Mouse (Mus musculus): ENCODE data around the gene Apba2. TPM values are rescaled to one million over a fixed set of nuclear protein-coding genes. Genes with fewer than 3 reads are reported as not detected.

Gene Apba2
- polyA plus RNA-seq, 1 experiment from 2014 or later, result 173 TPM

DNA sequence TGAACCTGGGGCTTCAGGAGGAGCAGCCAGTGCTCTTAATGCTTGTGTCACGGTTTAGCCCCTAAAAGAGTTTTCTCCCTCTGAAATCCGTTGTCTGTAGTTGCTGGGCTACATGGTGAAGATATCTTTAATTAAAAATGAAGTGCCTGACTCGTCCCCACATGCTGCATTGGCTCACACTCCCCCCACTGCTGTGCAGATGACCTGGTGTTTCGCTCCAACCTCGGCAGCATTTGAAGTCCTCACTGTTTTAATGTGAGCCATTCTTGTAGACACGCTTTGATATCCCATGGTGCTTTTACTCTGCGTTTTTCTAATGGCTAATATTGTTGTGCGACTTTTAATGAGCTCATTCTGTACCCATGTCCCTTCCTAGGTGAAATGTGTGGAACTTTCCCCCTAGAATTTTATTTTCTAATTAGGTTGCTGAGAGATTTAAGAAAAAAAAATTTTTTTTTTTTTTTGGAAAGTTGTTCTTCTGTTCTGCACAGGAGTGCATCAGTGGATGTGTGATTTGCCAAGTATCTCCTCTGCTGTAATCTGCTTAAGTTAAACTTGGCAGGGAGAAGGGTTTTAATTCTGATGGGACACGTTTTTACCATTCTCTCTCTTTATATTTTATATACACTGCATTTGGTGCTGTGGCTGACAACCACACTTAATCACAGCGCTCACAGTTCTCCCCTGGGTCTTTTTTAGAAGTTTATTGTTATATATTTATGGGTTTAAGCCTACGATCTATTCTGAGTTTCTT, 87.3 kb downstream of the Apba2 start:
- ATAC-seq, result peak; percentile 46
- Histone ChIP-seq H3K4me2 (ENCODE audit: low read length) (no peak overlapping the region), H3K9me3 (ENCODE audit: control insufficient read depth, low read length) (no peaks in the 10 kb centered on the region), H3K9ac (ENCODE audit: low read depth, low read length) (no peak overlapping the region), H3K4me3 (ENCODE audit: low read length) (no peak overlapping the region), H3K4me1 (ENCODE audit: control insufficient read depth, insufficient read depth, low read depth, low read length) (no peaks in the 10 kb centered on the region), H3K36me3 (ENCODE audit: control insufficient read depth, insufficient read depth, low read length) (no peaks in the 10 kb centered on the region), H3K27me3 (replicated peaks; ENCODE audit: control insufficient read depth, insufficient read depth, low read length) (no peaks in the 10 kb centered on the region), H3K27ac (ENCODE audit: low read depth, low read length) (no peak overlapping the region)
- 37% methylated on average over 11 of the region's 11 CpGs for WGBS

DNA sequence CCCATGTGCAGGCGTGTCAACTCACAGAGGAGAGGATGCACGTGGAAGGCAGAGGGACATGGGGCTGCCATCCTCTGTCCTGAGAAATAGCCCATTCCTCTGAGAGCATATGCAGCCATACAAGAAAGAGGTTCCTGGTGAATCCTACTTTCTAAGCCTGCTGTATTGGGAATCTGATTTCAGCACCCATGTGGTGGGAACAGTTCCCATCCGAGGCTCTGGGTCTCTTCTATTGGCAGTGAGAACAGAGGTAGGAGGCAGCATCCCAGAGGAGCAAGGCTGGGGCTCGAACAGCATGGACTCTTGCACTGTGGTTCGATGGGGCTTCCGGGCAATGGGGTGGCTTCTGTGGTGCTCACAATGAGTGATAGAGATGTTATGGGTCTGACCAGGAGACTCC, 93.8 kb downstream of the Apba2 start:
- Histone ChIP-seq H3K27me3 (replicated peaks; ENCODE audit: control insufficient read depth, insufficient read depth, low read length) (no peaks in the 10 kb centered on the region), H3K4me3 (ENCODE audit: low read length) (no peak overlapping the region), H3K9me3 (ENCODE audit: control insufficient read depth, low read length) (no peaks in the 10 kb centered on the region), H3K27ac (ENCODE audit: low read depth, low read length) (no peak overlapping the region), H3K36me3 (ENCODE audit: control insufficient read depth, insufficient read depth, low read length) (no peaks in the 10 kb centered on the region), H3K4me1 (ENCODE audit: control insufficient read depth, insufficient read depth, low read depth, low read length) (no peaks in the 10 kb centered on the region), H3K4me2 (ENCODE audit: low read length) (no peak overlapping the region), H3K9ac (ENCODE audit: low read depth, low read length) (no peak overlapping the region)
- 77% methylated on average over 6 of the region's 6 CpGs for WGBS
- no peak for ATAC-seq

DNA sequence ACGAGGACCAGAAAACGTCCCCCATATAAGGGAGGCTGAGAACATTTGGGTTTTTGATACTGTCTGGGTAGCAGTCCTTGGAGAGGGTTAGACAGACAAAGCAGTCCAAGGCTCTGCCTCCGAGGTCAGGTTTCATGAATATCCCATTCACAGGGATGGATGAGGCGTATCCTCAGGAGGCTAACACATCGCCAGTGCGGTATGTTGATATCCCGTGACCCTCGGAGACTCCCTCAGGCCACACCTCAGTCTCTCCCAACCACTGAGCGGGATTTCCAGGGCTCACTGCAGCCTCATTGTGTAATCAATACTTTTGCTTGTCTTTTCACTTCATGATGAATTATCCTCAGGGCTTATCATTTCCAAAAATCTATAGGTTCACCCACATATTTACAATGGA, 95.1 kb downstream of the Apba2 start:
- Histone ChIP-seq H3K9ac (ENCODE audit: low read depth, low read length) (no peak overlapping the region), H3K27me3 (replicated peaks; ENCODE audit: control insufficient read depth, insufficient read depth, low read length) (no peaks in the 10 kb centered on the region), H3K4me1 (ENCODE audit: control insufficient read depth, insufficient read depth, low read depth, low read length) (no peaks in the 10 kb centered on the region), H3K4me2 (ENCODE audit: low read length) (no peak overlapping the region), H3K4me3 (ENCODE audit: low read length) (no peak overlapping the region), H3K9me3 (ENCODE audit: control insufficient read depth, low read length) (no peaks in the 10 kb centered on the region), H3K27ac (ENCODE audit: low read depth, low read length) (no peak overlapping the region), H3K36me3 (ENCODE audit: control insufficient read depth, insufficient read depth, low read length) (no peaks in the 10 kb centered on the region)
- no peak for ATAC-seq
- WGBS, result 67% methylated on average over 9 of the region's 9 CpGs

DNA sequence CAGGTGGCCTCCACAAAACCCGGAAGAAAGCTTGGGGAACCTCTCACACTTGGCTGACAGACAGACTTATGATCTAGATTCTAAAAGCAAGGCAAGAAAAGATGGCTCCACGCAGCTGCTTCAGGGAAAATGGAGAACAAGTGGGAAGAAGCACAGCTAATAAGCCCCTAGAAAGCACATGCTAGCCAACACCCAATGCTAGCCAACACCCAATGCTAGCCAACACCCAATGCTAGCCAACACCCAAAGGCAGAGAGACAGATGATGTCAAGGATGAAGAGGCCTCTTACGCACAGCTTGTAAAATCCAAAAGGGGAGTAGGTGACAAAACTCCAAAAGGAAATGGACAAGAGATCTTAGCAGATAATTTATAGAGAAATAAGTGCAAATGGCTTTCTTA, 108.4 kb downstream of the Apba2 start:
- no peak overlapping the region for H3K9ac ChIP-seq (ENCODE audit: low read depth, low read length)
- 90% methylated on average over 3 of the region's 3 CpGs for WGBS
- no peaks in the 10 kb centered on the region; the same call in 1 of the 2 replicates for H3K9me3 ChIP-seq (ENCODE audit: control insufficient read depth, low read length)
- H3K4me2 ChIP-seq (ENCODE audit: low read length), result no peak overlapping the region
- H3K27ac ChIP-seq (ENCODE audit: low read depth, low read length), result no peak overlapping the region
- ATAC-seq, result no peak
- H3K36me3 ChIP-seq (ENCODE audit: control insufficient read depth, insufficient read depth, low read length), result no peaks in the 10 kb centered on the region
- no peak overlapping the region for H3K4me3 ChIP-seq (ENCODE audit: low read length)
- no peaks in the 10 kb centered on the region for H3K27me3 ChIP-seq (replicated peaks; ENCODE audit: control insufficient read depth, insufficient read depth, low read length)
- no peaks in the 10 kb centered on the region for H3K4me1 ChIP-seq (ENCODE audit: control insufficient read depth, insufficient read depth, low read depth, low read length)

DNA sequence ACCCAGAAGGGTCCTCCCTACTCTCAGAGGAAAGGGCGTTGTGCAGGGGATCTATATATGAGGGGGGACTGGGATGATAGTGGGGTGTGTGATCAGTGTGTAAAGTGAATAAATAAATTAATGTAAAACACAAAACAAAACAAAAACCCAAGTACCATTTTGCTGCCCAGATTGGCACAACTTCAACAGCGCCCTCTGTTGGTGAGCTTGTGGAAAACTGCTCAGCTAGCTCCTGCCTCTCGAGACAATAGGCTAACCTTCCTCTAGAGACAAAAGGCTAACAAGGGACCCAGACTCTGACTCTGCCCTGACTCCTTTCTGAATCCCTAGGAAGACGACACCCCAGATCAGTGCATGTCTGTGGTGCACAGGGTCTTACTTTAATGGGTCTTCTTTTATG, 109.4 kb downstream of the Apba2 start:
- Histone ChIP-seq H3K4me1 (ENCODE audit: control insufficient read depth, insufficient read depth, low read depth, low read length) (no peaks in the 10 kb centered on the region), H3K4me2 (ENCODE audit: low read length) (no peak overlapping the region), H3K9ac (ENCODE audit: low read depth, low read length) (no peak overlapping the region), H3K4me3 (ENCODE audit: low read length) (no peak overlapping the region), H3K9me3 (ENCODE audit: control insufficient read depth, low read length) (no peaks in the 10 kb centered on the region; the same call in 1 of the 2 replicates), H3K27ac (ENCODE audit: low read depth, low read length) (no peak overlapping the region), H3K36me3 (ENCODE audit: control insufficient read depth, insufficient read depth, low read length) (no peaks in the 10 kb centered on the region), H3K27me3 (replicated peaks; ENCODE audit: control insufficient read depth, insufficient read depth, low read length) (no peaks in the 10 kb centered on the region)
- 67% methylated on average over 4 of the region's 4 CpGs for WGBS
- ATAC-seq, result no peak; the same call in 1 of the 2 replicates

DNA sequence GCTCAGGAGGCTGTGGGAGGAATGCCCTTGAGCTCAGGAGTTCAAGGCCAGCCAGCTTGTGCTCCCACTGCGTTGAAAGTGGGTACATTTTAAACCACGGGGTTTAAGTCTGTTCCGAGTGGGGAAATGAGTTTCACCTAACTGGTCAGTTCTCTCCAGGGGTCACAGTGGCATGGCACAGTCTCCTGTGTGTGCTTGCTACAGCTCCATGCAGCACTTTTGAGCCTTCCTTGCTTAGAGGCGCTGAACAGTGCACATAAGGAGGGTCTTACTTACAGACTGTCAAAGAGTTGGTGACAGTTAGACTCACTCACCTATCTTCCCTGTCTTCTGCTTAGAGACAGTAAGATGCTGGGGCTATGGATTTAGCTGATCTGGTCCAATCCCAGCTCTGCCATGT, 117.8 kb downstream of the Apba2 start:
- Histone ChIP-seq H3K4me3 (ENCODE audit: low read length) (no peak overlapping the region), H3K4me2 (ENCODE audit: low read length) (no peak overlapping the region), H3K36me3 (ENCODE audit: control insufficient read depth, insufficient read depth, low read length) (no peaks in the 10 kb centered on the region), H3K9ac (ENCODE audit: low read depth, low read length) (no peak overlapping the region), H3K27ac (ENCODE audit: low read depth, low read length) (no peak overlapping the region), H3K27me3 (replicated peaks; ENCODE audit: control insufficient read depth, insufficient read depth, low read length) (no peaks in the 10 kb centered on the region), H3K9me3 (ENCODE audit: control insufficient read depth, low read length) (no peaks in the 10 kb centered on the region), H3K4me1 (ENCODE audit: control insufficient read depth, insufficient read depth, low read depth, low read length) (no peaks in the 10 kb centered on the region; the same call in 1 of the 2 replicates)
- ATAC-seq, result 0 out of 2 replicates have a peak, but pooled peaks have one; percentile 18
- WGBS, result 91% methylated on average over 4 of the region's 4 CpGs

DNA sequence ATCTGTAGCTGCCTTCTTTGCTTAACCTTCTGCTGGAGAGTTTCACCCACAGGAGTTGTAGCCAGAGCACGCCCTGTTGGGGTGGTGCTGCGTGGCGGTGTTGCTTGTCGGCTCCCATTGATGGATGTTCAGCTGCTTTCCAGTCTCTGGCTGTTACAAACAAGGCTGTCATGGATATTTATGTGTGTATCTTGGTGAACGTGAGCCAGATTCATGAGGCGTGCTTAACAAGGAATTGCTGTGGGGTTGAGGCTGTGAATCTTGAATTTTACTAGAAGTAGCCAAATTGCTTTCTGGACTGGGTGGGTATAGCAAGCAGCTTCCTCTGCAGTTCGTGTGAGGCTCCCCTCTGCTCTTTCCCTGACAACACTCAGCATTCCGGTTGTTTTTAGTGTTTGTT, 125.0 kb downstream of the Apba2 start:
- Histone ChIP-seq H3K9ac (ENCODE audit: low read depth, low read length) (no peak overlapping the region), H3K27ac (ENCODE audit: low read depth, low read length) (no peak overlapping the region), H3K4me1 (ENCODE audit: control insufficient read depth, insufficient read depth, low read depth, low read length) (peaks cover 24% of the 10 kb centered on the region), H3K36me3 (ENCODE audit: control insufficient read depth, insufficient read depth, low read length) (no peaks in the 10 kb centered on the region), H3K9me3 (ENCODE audit: control insufficient read depth, low read length) (no peaks in the 10 kb centered on the region), H3K4me3 (ENCODE audit: low read length) (no peak overlapping the region), H3K27me3 (replicated peaks; ENCODE audit: control insufficient read depth, insufficient read depth, low read length) (no peaks in the 10 kb centered on the region), H3K4me2 (ENCODE audit: low read length) (no peak overlapping the region)
- ATAC-seq, result no peak
- WGBS, result 49% methylated on average over 8 of the region's 8 CpGs

DNA sequence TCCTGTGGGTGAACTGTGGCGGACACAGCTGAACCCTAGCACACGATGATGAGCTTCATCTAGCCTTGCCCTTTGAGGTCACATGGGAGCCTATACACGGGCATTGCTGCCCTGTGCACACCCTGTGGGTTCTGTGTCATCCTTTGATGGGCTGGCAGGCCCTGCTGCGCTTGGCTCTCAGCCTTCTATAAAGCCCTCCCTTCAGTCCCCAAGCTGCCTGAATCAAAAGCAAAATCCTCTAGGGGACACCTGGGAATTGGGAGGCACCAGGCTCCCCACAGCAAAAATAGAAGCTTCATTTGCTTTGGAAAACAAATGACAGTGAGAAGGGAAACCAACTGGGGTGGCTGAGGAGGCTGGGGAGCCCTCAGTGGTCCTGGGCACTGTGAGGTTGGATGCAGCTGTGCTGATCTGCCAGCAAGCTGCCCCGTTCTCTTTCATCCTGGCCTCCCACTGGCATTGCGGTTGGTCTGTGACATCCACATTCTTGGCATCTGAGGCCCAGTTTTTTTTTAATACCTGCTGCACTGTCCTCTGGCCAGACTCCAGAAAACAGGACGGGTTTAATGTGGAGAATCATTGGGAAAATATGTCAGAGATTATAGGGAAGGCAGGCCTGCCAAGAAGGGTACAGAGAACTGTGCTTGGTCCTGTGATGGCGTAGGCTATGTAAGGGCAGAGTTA, 126.6 kb downstream of the Apba2 start:
- peaks cover 36% of the 10 kb centered on the region for H3K4me1 ChIP-seq (ENCODE audit: control insufficient read depth, insufficient read depth, low read depth, low read length)
- no peaks in the 10 kb centered on the region for H3K9me3 ChIP-seq (ENCODE audit: control insufficient read depth, low read length)
- no peak overlapping the region for H3K4me2 ChIP-seq (ENCODE audit: low read length)
- H3K27ac ChIP-seq (ENCODE audit: low read depth, low read length), result 0 out of 2 replicates have a peak overlapping the region, but pooled peaks have one; percentile 7
- H3K27me3 ChIP-seq (replicated peaks; ENCODE audit: control insufficient read depth, insufficient read depth, low read length), result no peaks in the 10 kb centered on the region
- no peak overlapping the region for H3K4me3 ChIP-seq (ENCODE audit: low read length)
- no peak overlapping the region for H3K9ac ChIP-seq (ENCODE audit: low read depth, low read length)
- ATAC-seq, result peak; percentile 27; the same call in 1 of the 2 replicates
- WGBS, result 34% methylated on average over 8 of the region's 8 CpGs
- H3K36me3 ChIP-seq (ENCODE audit: control insufficient read depth, insufficient read depth, low read length), result no peaks in the 10 kb centered on the region

DNA sequence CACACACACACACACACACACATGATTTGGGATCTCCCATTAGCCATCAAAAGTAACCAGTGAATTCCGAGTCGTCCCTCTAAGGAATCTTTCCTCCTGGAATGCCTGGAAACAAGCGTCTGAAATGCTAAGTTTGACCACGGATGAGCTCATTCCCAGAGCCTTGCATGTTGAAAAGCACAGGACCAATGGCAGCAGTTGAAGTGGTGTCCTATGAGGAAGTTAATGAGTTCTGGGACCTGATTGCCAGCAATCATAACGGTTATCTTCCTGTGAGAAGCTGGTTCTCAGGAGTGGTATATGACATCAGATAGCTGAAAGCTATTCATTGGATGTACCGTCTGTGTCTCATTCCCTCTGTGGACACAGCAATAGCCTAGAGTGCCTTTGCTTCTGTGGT, 129.2 kb downstream of the Apba2 start:
- Histone ChIP-seq H3K27me3 (replicated peaks; ENCODE audit: control insufficient read depth, insufficient read depth, low read length) (no peaks in the 10 kb centered on the region), H3K36me3 (ENCODE audit: control insufficient read depth, insufficient read depth, low read length) (no peaks in the 10 kb centered on the region), H3K9ac (ENCODE audit: low read depth, low read length) (no peak overlapping the region), H3K9me3 (ENCODE audit: control insufficient read depth, low read length) (no peaks in the 10 kb centered on the region), H3K4me1 (ENCODE audit: control insufficient read depth, insufficient read depth, low read depth, low read length) (peaks cover 41% of the 10 kb centered on the region), H3K4me2 (ENCODE audit: low read length) (no peak overlapping the region), H3K4me3 (ENCODE audit: low read length) (no peak overlapping the region), H3K27ac (ENCODE audit: low read depth, low read length) (no peak overlapping the region)
- WGBS, result 69% methylated on average over 6 of the region's 6 CpGs
- no peak for ATAC-seq

Data from hindbrain, embryonic 16.5 days (tissue).